Mouse (Mus musculus) forebrain, postnatal 0 days (tissue): ENCODE results near the gene Taf4. TPM values are rescaled to one million over a fixed set of nuclear protein-coding genes. Genes with fewer than 3 reads are reported as not detected.

Source experiments
- ATAC-seq: fragments of 200-750 bp; cut with Nextera tagmentation; 2 replicates; pipeline ENCODE4 v1.8.0; 2017; ENCODE audit warnings: mild to moderate bottlenecking, moderate library complexity
- DNase-seq: peaks from one replicate; pipeline ENCODE4 v3.0.0-alpha.2; 2015
- H3K27ac ChIP-seq: fragments of 300-500 bp; sonication (generic); 2 replicates; pipeline ENCODE4 v1.5.1; 2014; ENCODE audit warnings: low read depth, mild to moderate bottlenecking, antibody characterized with exemption, low read length, moderate library complexity, mixed read lengths
- H3K27me3 ChIP-seq: fragments of 300-500 bp; sonication (generic); 2 replicates; pipeline ENCODE4 v1.6.1; 2014; ENCODE audit warnings: mild to moderate bottlenecking, low read length, mixed read lengths; ENCODE audit not compliant: insufficient read depth
- H3K36me3 ChIP-seq: fragments of 300-500 bp; sonication (generic); 2 replicates; pipeline ENCODE4 v1.6.1; 2014; ENCODE audit warnings: mild to moderate bottlenecking, moderate library complexity; ENCODE audit not compliant: insufficient read depth
- H3K4me1 ChIP-seq: fragments of 300-500 bp; sonication (generic); 2 replicates; pipeline ENCODE4 v1.6.1; 2014; ENCODE audit warnings: antibody characterized with exemption; ENCODE audit not compliant: insufficient read depth
- H3K4me2 ChIP-seq: fragments of 300-500 bp; sonication (generic); 2 replicates; pipeline ENCODE4 v1.6.1; 2014; ENCODE audit warnings: low read depth, mild to moderate bottlenecking, moderate library complexity
- H3K4me3 ChIP-seq: fragments of 300-500 bp; sonication (generic); 2 replicates; pipeline ENCODE4 v1.5.1; 2014; ENCODE audit warnings: low read depth, low read length, mixed read lengths
- H3K9ac ChIP-seq: fragments of 300-500 bp; sonication (generic); 2 replicates; pipeline ENCODE4 v1.6.1; 2014; ENCODE audit warnings: mild to moderate bottlenecking
- H3K9me3 ChIP-seq: fragments of 300-500 bp; sonication (generic); 2 replicates; pipeline ENCODE4 v1.6.1; 2016; ENCODE audit warnings: low read length
- CTCF ChIP-seq: sonication (generic); IDR thresholded peaks from 2 replicates; pipeline ENCODE4 v1.5.1; 2016; ENCODE audit warnings: antibody characterized with exemption, control low read depth, low read depth
- WGBS: fragments of 180-500 bp; shearing (Covaris S2); extraction: QIAGEN DNeasy Blood & Tissue Kit; methylation state at CpG from one replicate; pipeline ENCODE4 v1.1.7; 2014; 5-methylcytosine and 5-hydroxymethylcytosine counted together
- polyA plus RNA-seq: library from polyadenylated mRNA; unstranded; fragments of >200 nt; fragmentation: Nextera tagmentation; extraction: Ambion mirVana; gene quantifications from 2 replicates; pipeline ENCODE4 v1.2.1, GENCODE M21; 2015
- total RNA-seq: library from RNA; depleted of rRNA; stranded (reverse); fragments of >200 nt; gene quantifications from 2 replicates; pipeline ENCODE4 v1.2.3, GENCODE M21; 2014

Taf4 gene
- total and polyA plus RNA-seq, 2 experiments from 2014 or later = 2.4 to 12.5 TPM

GRCm38 (mm10) chr2:179921021-179921653, 55.3 kb downstream of the Taf4 start:
- H3K4me2 ChIP-seq = no peak overlapping the region

GRCm38 (mm10) chr2:179920042-179920441, 56.4 kb downstream of the Taf4 start:
- no peak overlapping the region for H3K4me3 ChIP-seq
- no peak overlapping the region for H3K4me2 ChIP-seq
- H3K9ac ChIP-seq = no peak overlapping the region
- WGBS = 63% methylated on average over 4 of the region's 4 CpGs
- DNase-seq = no peak
- H3K4me1 ChIP-seq = no peaks in the 10 kb centered on the region
- no peak for TF ChIP-seq CTCF
- H3K36me3 ChIP-seq = peaks cover 74% of the 10 kb centered on the region
- H3K27ac ChIP-seq = no peak overlapping the region
- H3K9me3 ChIP-seq = no peaks in the 10 kb centered on the region
- no peaks in the 10 kb centered on the region for H3K27me3 ChIP-seq
- ATAC-seq = no peak

More at GRCm38 (mm10) chr2:179921021-179921653, 55.3 kb downstream of the Taf4 start:
- H3K4me3 ChIP-seq = no peak overlapping the region
- no peaks in the 10 kb centered on the region for H3K4me1 ChIP-seq
- 89% methylated on average over 8 of the region's 8 CpGs for WGBS
- H3K36me3 ChIP-seq = peaks cover 71% of the 10 kb centered on the region
- H3K27me3 ChIP-seq = no peaks in the 10 kb centered on the region
- TF ChIP-seq CTCF = peak; percentile 24
- ATAC-seq (no peak), DNase-seq (peak; percentile 13)
- H3K9ac ChIP-seq = no peak overlapping the region
- H3K27ac ChIP-seq = no peak overlapping the region
- no peaks in the 10 kb centered on the region for H3K9me3 ChIP-seq

GRCm38 (mm10) chr2:179916877-179917673, 59.4 kb downstream of the Taf4 start:
- no peaks in the 10 kb centered on the region for H3K4me1 ChIP-seq
- peak; percentile 88 for ATAC-seq
- H3K27ac ChIP-seq = no peak overlapping the region
- no peak overlapping the region for H3K9ac ChIP-seq
- H3K4me3 ChIP-seq = no peak overlapping the region
- peak; percentile 82 for TF ChIP-seq CTCF
- H3K4me2 ChIP-seq = no peak overlapping the region
- DNase-seq = peak; percentile 77
- H3K36me3 ChIP-seq = peaks cover 82% of the 10 kb centered on the region
- WGBS = 33% methylated on average over 5 of the region's 5 CpGs
- H3K27me3 ChIP-seq = no peaks in the 10 kb centered on the region
- H3K9me3 ChIP-seq = no peaks in the 10 kb centered on the region

- Histone ChIP-seq H3K4me1 (no peaks in the 10 kb centered on the region), H3K4me2 (no peak overlapping the region), H3K9ac (no peak overlapping the region), H3K36me3 (peaks cover 76% of the 10 kb centered on the region), H3K9me3 (no peaks in the 10 kb centered on the region), H3K27me3 (no peaks in the 10 kb centered on the region), H3K27ac (no peak overlapping the region), H3K4me3 (no peak overlapping the region)
- no peak for DNase-seq
- no peak for ATAC-seq
- TF ChIP-seq CTCF = peak; percentile 49
- 79% methylated on average over 2 of the region's 2 CpGs for WGBS
These were observed 62.2 kb downstream of the Taf4 start for GRCm38 (mm10) chr2:179914246-179914645.

GRCm38 (mm10) chr2:179913349-179913748, 63.1 kb downstream of the Taf4 start:
- Histone ChIP-seq H3K9ac (no peak overlapping the region), H3K36me3 (peaks cover 68% of the 10 kb centered on the region), H3K9me3 (no peaks in the 10 kb centered on the region), H3K27me3 (no peaks in the 10 kb centered on the region), H3K4me2 (no peak overlapping the region), H3K27ac (no peak overlapping the region), H3K4me1 (no peaks in the 10 kb centered on the region), H3K4me3 (no peak overlapping the region)
- DNase-seq (no peak), ATAC-seq (no peak)
- 73% methylated on average over 15 of the region's 15 CpGs for WGBS
- TF ChIP-seq CTCF = no peak

- no peaks in the 10 kb centered on the region for H3K4me1 ChIP-seq
- H3K4me3 ChIP-seq = no peak overlapping the region
- peaks cover 63% of the 10 kb centered on the region for H3K36me3 ChIP-seq
- ATAC-seq (no peak), DNase-seq (no peak)
- H3K9ac ChIP-seq = no peak overlapping the region
- H3K4me2 ChIP-seq = no peak overlapping the region
- no peak overlapping the region for H3K27ac ChIP-seq
- TF ChIP-seq CTCF = no peak
- 74% methylated on average over 12 of the region's 12 CpGs for WGBS
- H3K9me3 ChIP-seq = no peaks in the 10 kb centered on the region
- no peaks in the 10 kb centered on the region for H3K27me3 ChIP-seq
These were observed 63.5 kb downstream of the Taf4 start for GRCm38 (mm10) chr2:179912911-179913310.

- Histone ChIP-seq H3K4me3 (no peak overlapping the region), H3K27me3 (no peaks in the 10 kb centered on the region), H3K4me2 (no peak overlapping the region), H3K9ac (no peak overlapping the region), H3K4me1 (no peaks in the 10 kb centered on the region), H3K27ac (no peak overlapping the region), H3K9me3 (no peaks in the 10 kb centered on the region), H3K36me3 (peaks cover 13% of the 10 kb centered on the region)
- ATAC-seq = no peak
- no peak for TF ChIP-seq CTCF
- WGBS = 86% methylated on average over 2 of the region's 2 CpGs
- DNase-seq = no peak
These were observed 79.5 kb downstream of the Taf4 start for GRCm38 (mm10) chr2:179896949-179897348.
